Mouse (Mus musculus) hindbrain, embryonic 15.5 days (tissue): Measurements from ENCODE around the gene Ppm1l. TPM values are rescaled to one million over a fixed set of nuclear protein-coding genes. Genes with fewer than 3 reads are reported as not detected.

Experiments used
- ATAC-seq: fragments of 200-750 bp; cut with Nextera tagmentation; 2 replicates; pipeline ENCODE4 v1.8.0; 2017; ENCODE audit warnings: low read depth, moderate number of reproducible peaks, moderate TSS enrichment; ENCODE audit not compliant: low FRiP score
- H3K27ac ChIP-seq: fragments of 300-500 bp; sonication (generic); replicated peaks from 2 replicates; pipeline ENCODE4 v1.5.1; 2015; ENCODE audit warnings: mild to moderate bottlenecking, inconsistent platforms
- H3K27me3 ChIP-seq: fragments of 300-500 bp; sonication (generic); 2 replicates; pipeline ENCODE4 v1.6.1; 2015; ENCODE audit warnings: control low read depth, inconsistent platforms
- H3K36me3 ChIP-seq: fragments of 300-500 bp; sonication (generic); 2 replicates; pipeline ENCODE4 v1.6.1; 2015; ENCODE audit warnings: control low read depth, inconsistent platforms
- H3K4me1 ChIP-seq: fragments of 300-500 bp; sonication (generic); replicated peaks from 2 replicates; pipeline ENCODE4 v1.6.1; 2015; ENCODE audit warnings: control low read depth, inconsistent platforms
- H3K4me2 ChIP-seq: fragments of 300-500 bp; sonication (generic); 2 replicates; pipeline ENCODE4 v1.6.1; 2015; ENCODE audit warnings: moderate library complexity, mild to moderate bottlenecking, inconsistent platforms
- H3K4me3 ChIP-seq: fragments of 300-500 bp; sonication (generic); 2 replicates; pipeline ENCODE4 v1.5.1; 2015; ENCODE audit warnings: mild to moderate bottlenecking, inconsistent platforms
- H3K9ac ChIP-seq: fragments of 300-500 bp; sonication (generic); 2 replicates; pipeline ENCODE4 v1.6.1; 2015; ENCODE audit warnings: inconsistent platforms
- H3K9me3 ChIP-seq: fragments of 300-500 bp; sonication (generic); 2 replicates; pipeline ENCODE4 v1.6.1; 2016; ENCODE audit warnings: control low read depth, inconsistent platforms
- WGBS: fragments of 180-500 bp; shearing (Covaris S2); methylation state at CpG from one replicate; pipeline ENCODE4 v1.1.7; 2015; 5-methylcytosine and 5-hydroxymethylcytosine counted together
- polyA plus RNA-seq: library from polyadenylated mRNA; unstranded; fragments of >200 nt; fragmentation: Nextera tagmentation; extraction: Ambion mirVana; gene quantifications from 2 replicates; pipeline ENCODE4 v1.2.1, GENCODE M21; 2015

The Ppm1l gene
- polyA plus RNA-seq, 1 experiment from 2014 or later, result 22.5 TPM

GRCm38 (mm10) chr3:69598261-69599165, 281.9 kb downstream of the Ppm1l start, which contains the start of gene B3galnt1:
Gene B3galnt1 (minus strand): TSS chr3:69598960.
- Histone ChIP-seq H3K4me2 (peak within 1 kb of the TSS; percentile 55), H3K9ac (peak within 1 kb of the TSS; percentile 77), H3K27ac (peak within 1 kb of the TSS; percentile 86), H3K27me3 (no peaks in the 10 kb centered on the region), H3K4me3 (peak within 1 kb of the TSS; percentile 76), H3K9me3 (no peaks in the 10 kb centered on the region), H3K36me3 (peaks cover 4% of the 10 kb centered on the region; the same call in 1 of the 2 replicates), H3K4me1 (peaks cover 40% of the 10 kb centered on the region)
- ATAC-seq, result peak; percentile 93
- under 1% methylated on average over 74 of the region's 99 CpGs for WGBS

- WGBS, result 22% methylated on average over 5 of the region's 5 CpGs
- Histone ChIP-seq H3K27me3 (no peaks in the 10 kb centered on the region), H3K4me2 (peak overlapping the region; percentile 55), H3K36me3 (peaks cover 4% of the 10 kb centered on the region; the same call in 1 of the 2 replicates), H3K9ac (peak overlapping the region; percentile 77), H3K27ac (peak overlapping the region; percentile 86), H3K9me3 (no peaks in the 10 kb centered on the region), H3K4me1 (peaks cover 38% of the 10 kb centered on the region), H3K4me3 (peak overlapping the region; percentile 76)
- peak; percentile 33; the same call in 1 of the 2 replicates for ATAC-seq
These were observed 282.5 kb downstream of the Ppm1l start for GRCm38 (mm10) chr3:69599166-69599500.

GRCm38 (mm10) chr3:69606923-69607322, 290.3 kb downstream of the Ppm1l start:
- no peak overlapping the region for H3K4me2 ChIP-seq
- WGBS, result 87% methylated on average over 1 of the region's 1 CpGs
- no peak for ATAC-seq

GRCm38 (mm10) chr3:69607468-69607867, 290.8 kb downstream of the Ppm1l start:
- WGBS, result 63% methylated on average over 1 of the region's 1 CpGs
- Histone ChIP-seq H3K27me3 (no peaks in the 10 kb centered on the region), H3K9me3 (no peaks in the 10 kb centered on the region), H3K4me2 (no peak overlapping the region), H3K9ac (no peak overlapping the region), H3K36me3 (no peaks in the 10 kb centered on the region), H3K27ac (no peak overlapping the region), H3K4me1 (no peaks in the 10 kb centered on the region), H3K4me3 (no peak overlapping the region)
- ATAC-seq, result no peak

More at GRCm38 (mm10) chr3:69606923-69607322, 290.3 kb downstream of the Ppm1l start:
- H3K36me3 ChIP-seq, result no peaks in the 10 kb centered on the region
- H3K9me3 ChIP-seq, result no peaks in the 10 kb centered on the region
- H3K27ac ChIP-seq, result no peak overlapping the region
- H3K9ac ChIP-seq, result no peak overlapping the region
- no peaks in the 10 kb centered on the region for H3K27me3 ChIP-seq
- no peaks in the 10 kb centered on the region for H3K4me1 ChIP-seq
- no peak overlapping the region for H3K4me3 ChIP-seq

GRCm38 (mm10) chr3:69607909-69608308, 291.2 kb downstream of the Ppm1l start:
- Histone ChIP-seq H3K4me3 (no peak overlapping the region), H3K9me3 (no peaks in the 10 kb centered on the region), H3K27me3 (no peaks in the 10 kb centered on the region), H3K4me1 (no peaks in the 10 kb centered on the region), H3K36me3 (no peaks in the 10 kb centered on the region), H3K9ac (no peak overlapping the region), H3K4me2 (no peak overlapping the region), H3K27ac (no peak overlapping the region)
- 92% methylated on average over 5 of the region's 5 CpGs for WGBS
- ATAC-seq, result no peak

Other genes starting within 250 kb of the Ppm1l start
- gene Kpna4, start 189.7 kb upstream of the Ppm1l start, polyA plus RNA-seq, result 32.1 and 33.5 TPM in 2 replicates
- not detected in 2 replicates for gene Arl14, start 94.4 kb upstream of the Ppm1l start, polyA plus RNA-seq